Mouse (Mus musculus): Measurements from ENCODE around the gene Gm36176.

Gm36176 gene

DNA sequence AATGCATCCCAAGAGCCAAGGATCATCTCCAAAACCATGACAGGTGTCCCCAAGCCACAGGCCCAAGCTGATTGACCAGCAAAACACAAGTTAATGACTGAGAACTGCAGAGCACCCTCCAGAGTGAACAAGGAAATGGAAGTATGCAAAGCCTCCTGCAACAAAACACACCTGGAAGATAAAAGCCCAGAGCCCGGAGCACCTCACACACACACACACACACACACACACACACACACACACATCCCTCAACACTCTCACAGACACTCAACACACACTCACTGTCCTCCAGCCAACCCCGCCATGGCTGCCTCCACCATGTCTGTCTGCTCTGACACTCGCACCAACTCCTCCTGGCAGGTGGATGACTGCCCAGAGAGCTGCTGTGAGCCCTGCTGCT lies at the start of gene Gm36176:
TSS of gene Gm36176 (plus strand) at position 301 of the 400 bp plus-strand sequence.
- DNase-seq = no peak

DNA sequence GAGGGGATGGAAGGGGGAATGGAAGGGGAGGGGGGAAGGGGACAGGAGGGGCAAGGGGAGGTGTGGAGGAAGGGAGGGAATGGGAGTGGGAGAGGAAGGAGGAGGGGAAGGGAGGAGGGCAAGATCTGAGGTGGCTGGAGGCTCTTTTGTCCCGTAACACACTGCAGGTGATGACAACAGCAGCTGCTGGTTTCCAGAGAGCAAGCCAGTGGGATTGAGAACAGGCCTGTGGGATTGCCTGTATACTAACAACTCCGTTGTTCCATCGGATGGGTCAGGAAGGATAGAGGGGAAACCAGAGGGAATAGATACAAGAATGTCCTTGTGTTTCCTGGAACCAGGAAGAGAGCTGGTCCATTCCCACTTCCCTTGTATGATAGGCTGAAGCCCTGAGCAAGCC lies 48.9 kb upstream of the Gm36176 start:
- no peak for DNase-seq

DNA sequence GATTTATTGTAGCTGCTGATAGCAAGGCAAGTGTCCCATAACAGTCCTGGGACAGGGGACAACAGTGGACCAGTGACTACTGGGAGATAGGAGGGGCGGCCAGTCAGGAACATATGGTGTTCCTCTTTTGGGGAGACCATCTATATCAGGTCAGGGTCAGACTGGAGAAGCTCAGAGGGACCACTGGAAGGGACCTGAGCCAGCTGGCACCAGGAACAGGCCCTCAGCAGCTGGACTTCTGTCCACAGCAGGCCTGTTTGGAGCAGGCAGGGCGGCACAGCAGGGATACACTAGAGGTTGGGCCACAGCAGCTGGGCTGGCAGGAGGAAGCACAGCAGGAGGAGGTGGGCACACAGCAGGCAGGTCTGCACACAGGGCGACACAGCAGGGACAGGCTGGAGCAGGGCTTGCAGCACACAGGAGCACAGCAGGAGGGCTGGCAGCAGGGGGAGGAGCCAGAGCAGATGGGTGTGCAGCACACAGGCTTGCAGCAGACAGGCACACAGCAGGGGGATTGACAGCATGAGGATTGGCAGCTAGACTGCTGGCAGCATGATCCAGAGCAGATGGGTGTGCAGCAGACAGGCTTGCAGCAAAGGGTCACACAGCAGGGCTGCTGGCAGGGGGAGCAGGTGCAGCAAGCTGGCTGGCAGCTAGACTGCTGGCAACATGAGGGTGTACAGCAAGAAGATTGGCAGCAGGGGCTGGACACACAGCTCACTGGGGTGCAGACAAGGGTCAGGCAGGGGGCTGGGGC lies 48.3 kb upstream of the Gm36176 start:
- DNase-seq = peak in 1 of 2 experiments; percentile 10

DNA sequence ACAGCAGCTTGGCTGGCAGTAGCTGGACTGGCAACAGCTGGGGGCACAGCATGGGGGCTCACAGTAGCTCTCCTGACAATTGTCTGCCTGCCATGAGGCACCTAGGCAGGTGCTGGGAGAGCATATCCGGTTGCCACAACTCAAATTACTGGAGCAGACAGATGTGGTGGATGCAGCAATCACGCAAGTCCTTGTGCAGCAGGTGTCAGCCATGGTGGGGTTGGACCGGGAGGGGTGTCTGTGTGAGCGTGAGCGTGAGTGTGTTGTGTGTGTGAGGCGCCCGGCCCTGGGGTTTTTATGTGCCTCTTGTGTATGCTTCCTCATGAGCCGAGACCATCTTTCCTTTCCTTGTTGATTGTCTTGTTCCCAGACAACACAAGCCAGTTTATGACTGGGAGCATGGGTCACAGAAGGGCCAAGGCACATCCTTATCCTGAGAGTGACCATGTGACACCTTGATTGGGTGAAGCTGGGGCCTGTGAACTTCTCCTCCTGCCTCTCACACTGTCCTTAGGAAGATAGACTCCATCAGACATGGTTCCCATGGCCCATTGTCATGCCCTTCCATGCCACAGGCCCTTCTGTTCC lies 47.6 kb upstream of the Gm36176 start, which contains the start of gene Gm19668:
TSS of gene Gm19668 (minus strand) at position 213 of the 588 bp plus-strand sequence.
- no peak for DNase-seq

DNA sequence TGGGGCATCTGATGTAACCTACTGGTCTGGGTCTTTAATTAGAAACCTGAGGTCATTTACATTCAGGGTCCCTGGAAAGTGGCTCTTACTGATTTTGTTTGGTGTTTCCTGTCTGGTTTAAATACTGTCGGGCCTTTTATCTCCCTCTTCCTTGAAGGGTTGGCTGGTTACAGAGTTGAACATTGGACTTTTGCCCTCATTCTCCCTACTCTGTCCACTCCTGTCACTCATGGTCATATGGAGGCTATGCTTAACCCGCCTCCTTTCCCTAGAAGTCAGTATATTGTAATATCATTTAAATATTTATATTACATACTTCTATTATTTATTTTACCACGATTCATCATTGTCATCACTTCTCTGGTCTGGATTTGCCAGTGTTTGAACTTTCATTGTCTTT lies 42.5 kb upstream of the Gm36176 start:
- DNase-seq = no peak

DNA sequence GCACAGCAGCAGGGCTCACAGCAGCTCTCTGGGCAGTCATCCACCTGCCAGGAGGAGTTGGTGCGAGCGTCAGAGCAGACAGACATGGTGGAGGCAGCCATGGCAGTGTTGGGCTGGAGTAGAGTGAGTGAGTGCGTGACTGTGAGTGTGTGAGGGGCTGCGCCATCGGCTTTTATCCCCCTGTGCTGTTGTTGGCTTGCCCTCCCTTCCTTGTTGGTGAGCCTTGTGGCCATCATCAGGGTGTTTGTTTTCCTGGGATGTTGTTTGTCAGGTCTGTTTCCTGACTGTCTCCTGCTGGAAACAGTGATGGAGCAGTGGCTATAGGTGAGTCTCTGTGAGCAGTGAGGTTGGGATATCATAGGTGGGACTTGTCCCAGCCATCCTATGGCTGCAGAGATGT lies 34.9 kb upstream of the Gm36176 start, which contains the start of gene Gm9507:
TSS of gene Gm9507 (minus strand) at position 101 of the 400 bp plus-strand sequence.
- no peak for DNase-seq

DNA sequence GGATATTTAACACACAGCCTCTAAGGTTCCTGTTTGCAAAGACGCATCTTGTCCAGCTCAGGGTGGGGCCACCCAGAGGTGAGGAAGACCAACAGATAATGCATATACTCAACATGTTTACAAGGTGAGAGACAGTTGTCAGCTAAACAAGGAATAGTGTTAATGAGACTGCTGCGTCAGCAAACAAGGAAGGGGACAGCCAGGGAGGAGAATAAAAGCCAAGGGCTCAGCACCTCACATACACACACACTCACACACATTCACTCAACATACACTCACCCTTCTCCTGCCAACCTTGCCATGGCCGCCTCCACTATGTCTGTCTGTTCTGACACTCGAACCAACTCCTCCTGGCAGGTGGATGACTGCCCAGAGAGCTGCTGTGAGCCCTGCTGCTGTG lies 32.2 kb upstream of the Gm36176 start, which contains the start of gene Gm2696:
TSS of gene Gm2696 (plus strand) at position 301 of the 400 bp plus-strand sequence.
- DNase-seq = no peak

DNA sequence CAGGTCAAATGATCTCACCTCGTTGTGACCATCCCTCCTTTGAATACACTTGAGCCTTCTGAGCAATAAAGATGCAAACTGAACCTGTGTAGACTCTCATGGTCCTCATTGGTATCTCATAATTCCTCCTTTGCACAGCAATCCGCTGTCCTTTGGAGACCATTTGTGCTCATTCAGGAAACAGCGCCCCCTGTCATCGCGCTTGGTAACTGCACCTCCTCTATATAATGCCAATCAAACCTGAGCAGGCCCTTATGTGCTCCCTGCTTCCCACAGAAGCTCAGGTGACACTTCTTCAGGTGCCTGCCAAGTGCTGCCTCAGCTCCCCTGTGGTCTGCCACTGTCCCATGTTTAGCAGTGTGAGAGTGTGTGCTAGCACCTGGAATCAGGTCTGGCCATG lies 31.1 kb upstream of the Gm36176 start:
- no peak for DNase-seq

DNA sequence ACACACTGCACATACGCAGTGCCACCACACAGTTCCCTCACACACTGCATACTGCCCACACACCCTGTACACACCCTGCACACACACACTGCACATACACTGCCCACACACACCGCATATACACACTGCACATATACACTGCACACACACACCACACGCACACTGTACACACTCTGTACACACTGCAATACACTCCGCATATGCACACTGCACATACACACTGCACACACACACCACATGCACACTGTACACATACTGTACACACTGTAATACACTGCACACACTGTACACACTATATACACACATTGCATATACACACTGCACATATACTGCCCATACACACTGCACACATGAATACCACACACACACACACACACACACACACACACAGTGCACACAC lies 28.1 kb upstream of the Gm36176 start:
- DNase-seq = no peak

DNA sequence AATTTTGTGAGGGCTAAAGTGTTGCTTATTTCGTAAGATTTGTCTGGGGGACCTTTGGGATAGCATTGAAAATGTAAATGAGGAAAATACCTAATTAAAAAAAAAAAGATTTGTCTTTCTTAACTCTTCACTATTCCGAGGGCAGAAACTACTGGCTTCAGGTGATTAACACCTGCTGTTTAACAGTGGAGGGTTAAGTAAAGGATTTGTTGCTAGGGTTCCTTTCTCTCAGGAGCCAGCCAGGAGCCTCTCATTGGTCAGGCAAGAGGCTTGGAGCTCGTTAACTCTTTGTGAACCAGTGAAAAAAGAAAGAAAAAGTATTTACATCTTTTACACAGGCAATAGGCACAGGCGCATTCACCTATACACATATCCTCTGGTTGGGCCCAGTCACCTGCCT lies 27.4 kb upstream of the Gm36176 start:
- no peak for DNase-seq

DNA sequence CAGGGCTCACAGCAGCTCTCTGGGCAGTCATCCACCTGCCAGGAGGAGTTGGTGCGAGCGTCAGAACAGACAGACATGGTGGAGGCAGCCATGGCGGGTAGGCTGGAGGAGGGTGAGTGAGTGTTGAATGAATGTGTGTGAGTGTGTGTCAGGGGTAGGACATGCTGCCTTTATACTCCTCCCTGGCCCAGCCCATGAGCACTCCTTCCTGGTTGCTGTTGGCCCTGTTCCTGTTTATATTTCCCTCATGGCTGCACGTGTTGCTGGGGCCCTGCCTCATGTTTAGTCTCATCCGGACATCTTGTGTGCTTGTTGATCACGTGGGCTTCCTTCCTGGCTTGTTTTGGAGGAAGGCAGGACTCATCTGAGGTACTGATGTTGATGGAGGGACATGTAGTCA lies 19.7 kb upstream of the Gm36176 start, which contains the start of gene Krtap10-4:
TSS of gene Krtap10-4 (minus strand) at position 145 of the 400 bp plus-strand sequence.
- no peak for DNase-seq

DNA sequence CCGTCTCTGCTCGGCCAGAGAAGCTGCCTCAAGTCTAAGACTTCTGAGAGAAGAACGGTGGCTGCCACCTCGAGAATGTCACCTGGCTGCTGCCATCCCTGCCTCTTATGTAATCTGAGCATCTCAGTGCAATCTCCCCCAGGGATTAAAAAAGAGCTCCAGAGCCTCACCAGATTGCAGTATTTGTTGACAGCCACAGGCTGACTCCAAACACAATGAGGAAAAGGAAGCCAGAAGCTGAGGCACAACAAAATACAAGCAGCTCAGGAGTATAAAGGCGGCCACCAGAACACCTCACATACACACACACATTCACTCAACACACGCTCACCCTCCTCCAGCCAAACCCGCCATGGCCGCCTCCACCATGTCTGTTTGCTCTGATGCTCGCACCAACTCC lies 11.0 kb upstream of the Gm36176 start, which contains the start of gene Krtap10-10:
TSS of gene Krtap10-10 (plus strand) at position 301 of the 400 bp plus-strand sequence.
- no peak for DNase-seq

DNA sequence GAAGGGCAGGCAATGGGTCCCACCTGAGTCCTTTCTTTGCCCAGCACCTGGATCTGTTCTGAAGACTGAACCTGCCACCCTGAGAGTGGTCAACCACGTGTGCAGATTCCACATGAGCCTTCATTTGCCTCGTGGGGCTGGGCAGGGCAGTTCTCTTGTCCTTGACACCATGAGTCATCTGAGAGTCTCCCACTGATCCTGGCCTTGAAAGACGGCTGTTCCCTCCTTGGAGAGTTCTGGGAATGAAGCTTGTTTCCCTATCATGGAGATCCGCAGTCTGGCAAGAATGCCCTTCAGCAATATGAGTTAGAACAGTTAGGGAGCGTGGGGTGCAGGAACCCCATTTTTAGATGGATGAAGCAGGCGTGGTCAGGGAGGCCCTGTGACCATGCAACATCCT lies 7.6 kb upstream of the Gm36176 start:
- no peak for DNase-seq

DNA sequence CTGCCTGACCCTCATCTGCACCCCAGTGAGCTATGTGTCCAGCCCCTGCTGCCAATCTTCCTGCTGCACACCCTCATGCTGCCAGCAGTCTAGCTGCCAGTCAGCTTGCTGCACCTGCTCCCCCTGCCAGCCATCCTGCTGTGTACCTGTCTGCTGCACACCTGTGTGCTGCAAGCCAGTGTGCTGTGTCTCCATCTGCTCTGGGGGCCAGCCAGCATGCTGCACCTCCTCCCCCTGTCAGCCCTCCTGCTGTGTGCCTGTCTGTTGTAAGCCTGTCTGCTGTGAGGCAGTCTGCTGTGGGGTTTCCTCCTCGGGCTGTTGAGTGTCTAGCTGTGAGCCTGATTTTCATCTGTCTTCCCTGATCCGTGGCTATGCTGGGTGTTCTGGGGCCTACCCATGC lies 358 bp downstream of the Gm36176 start:
- DNase-seq = peak; percentile 18 to 33

DNA sequence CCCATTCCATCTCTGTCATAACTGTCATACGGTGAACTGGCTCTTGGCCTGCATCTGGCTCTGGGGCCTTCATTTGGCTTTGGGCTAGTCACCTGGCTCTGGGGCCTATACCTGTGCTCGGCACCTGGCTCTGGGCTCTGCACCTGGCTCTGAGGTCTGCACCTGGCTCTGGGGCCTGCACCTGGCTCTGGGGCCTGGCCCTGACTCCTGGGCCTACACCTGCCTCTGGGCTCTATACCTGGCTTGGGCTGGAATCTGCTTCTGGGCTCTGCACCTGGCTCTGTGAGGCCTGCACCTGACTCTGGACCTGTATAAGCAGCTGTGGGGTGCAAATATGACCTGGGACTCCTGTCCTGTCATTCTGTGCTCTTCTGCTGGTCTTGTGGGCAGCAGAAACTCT lies 935 bp downstream of the Gm36176 start:
- DNase-seq = no peak

DNA sequence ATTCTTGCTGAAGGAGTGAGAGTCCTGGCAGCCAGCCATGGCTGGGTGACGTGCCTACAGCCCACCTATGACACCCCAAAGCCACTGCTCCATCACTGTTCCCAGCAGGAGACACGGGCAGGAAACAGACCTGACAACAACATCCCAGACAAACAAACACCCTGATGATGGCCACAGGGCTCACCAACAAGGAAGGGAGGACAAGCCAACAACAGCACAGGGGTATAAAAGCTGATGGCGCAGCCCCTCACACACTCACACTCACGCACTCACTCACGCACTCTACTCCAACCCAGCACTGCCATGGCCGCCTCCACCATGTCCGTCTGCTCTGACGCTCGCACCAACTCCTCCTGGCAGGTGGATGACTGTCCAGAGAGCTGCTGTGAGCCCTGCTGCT lies 6.0 kb downstream of the Gm36176 start, which contains the start of gene Gm10318:
TSS of gene Gm10318 (plus strand) at position 301 of the 400 bp plus-strand sequence.
- no peak for DNase-seq

DNA sequence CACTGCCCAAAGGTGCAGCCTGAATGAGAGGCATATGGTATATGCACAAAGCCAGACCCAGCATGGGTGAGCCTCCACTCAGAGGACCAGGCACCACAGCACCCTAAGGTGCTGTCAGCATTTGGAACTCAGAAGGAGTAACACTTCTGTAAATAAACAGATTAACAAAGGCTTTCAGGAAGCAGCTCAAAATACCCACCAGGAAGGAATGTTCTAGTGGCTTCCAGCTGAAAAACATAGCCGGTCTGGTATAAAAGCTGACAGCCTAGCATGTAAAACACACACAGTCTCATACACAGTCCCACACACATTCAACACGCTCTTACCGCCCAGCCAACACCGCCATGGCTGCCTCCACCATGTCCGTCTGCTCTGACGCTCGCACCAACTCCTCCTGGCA lies 15.1 kb downstream of the Gm36176 start, which contains the start of gene Gm3285:
TSS of gene Gm3285 (plus strand) at position 301 of the 400 bp plus-strand sequence.
- DNase-seq = no peak

DNA sequence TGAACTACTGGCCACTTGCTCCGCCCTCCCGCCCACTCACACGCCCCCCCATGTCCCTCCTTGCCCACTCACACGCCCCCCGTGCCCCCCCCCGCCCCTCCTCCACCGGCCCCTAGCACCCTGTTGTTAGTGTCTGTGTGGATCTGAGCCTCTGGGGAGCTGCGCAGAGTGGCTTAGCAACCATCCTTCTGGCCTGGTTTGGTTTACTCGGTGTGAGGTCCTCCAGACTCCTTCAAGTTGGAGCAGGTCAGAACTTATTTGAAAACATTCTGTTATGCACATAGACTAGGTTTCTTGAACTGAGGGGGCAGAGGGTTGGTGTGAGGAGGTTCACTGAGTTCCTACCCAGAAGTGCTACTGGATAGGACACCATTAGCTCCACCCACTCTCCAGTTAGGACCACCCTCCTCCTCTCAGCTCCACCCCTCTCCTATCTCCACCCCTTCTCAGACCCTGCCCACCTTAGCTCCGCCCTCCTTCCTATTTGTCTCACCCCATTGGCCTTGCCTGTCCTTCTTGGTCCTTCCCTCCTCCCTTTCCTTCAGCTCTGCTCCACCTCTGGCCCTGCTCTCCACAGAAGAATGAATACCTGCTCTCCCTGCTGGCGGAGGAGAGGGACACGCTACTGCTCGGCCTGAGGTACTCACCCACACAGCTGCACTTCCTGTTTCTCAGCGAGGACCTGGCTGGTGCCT lies 17.6 kb downstream of the Gm36176 start:
- peak; percentile 26 to 52 for DNase-seq

DNA sequence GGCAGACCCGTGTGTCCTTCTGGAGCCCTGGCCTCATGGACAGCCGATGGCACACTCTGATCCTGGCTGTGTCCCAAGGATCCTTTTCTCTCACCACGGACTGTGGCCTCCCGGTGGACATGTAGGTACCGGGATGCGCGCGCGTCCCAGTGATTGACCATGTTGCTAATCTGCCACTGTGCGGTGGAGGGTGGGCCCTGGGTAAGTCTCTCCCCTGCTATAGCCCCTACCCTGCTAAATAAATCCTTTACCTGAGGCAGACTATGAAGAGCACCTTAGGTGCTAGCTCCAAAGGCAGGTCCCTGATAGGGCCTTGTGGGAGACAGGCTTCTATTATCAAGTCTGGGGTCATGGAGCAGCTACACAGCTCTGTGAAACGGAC lies 18.1 kb downstream of the Gm36176 start:
- DNase-seq = peak; percentile 19 to 26

DNA sequence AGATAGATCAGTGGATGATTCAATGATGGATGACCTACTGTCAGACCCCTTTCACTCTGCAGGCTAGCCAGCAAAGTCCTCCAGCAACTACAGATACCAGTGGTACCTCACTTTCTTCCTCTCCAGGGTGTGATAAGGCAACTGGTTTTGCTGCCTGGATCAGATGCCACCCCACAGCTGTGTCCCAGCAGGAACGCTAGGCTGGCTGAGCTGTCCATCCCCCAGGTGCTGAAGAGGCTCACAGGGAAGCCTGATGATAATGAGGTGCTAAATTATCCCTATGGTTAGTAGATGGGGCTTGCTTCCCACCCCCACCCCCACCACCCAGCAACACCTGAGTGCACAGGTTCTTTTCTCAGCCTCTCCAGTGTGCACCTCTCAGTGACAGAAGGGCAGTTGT lies 20.9 kb downstream of the Gm36176 start:
- DNase-seq = no peak

DNA sequence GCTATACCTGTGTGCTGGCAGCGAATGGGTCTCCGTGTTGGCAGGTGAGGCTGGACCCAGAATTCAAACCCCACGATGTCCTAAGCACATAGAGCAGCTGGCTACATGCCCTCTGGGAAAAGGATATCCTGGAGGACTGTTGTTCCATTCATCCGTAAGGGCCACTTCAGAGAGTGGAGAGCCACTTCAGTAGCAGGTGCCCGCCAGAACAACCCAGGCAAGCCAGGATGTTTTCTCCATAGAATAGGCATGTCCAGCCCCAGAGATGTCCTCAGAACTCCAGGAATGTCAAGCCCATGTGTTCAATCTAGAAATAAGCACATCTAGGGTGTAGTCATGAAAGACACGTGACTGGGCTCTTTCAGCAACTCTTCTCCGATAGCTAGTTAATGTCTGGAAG lies 23.0 kb downstream of the Gm36176 start:
- DNase-seq = no peak

DNA sequence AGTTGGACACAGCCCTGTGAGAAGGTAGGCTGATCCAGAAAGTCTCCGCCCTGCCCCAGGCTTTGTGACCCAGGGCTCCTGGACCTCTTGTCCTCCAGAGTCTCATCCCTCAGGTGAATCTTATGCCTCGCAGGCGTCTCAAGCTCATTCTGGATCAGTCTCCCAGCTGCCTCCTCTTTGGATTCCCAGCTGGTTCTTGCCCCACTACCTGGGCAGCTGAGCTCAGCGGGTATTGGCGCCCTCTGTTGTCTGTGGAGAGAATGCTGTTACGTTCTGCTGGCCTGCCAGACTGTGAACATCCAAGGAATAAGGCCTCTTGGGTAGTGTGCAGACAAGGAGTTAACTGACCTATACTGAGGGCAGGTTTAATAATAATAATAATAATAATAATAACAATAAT lies 32.4 kb downstream of the Gm36176 start:
- peak; percentile 14 for DNase-seq

DNA sequence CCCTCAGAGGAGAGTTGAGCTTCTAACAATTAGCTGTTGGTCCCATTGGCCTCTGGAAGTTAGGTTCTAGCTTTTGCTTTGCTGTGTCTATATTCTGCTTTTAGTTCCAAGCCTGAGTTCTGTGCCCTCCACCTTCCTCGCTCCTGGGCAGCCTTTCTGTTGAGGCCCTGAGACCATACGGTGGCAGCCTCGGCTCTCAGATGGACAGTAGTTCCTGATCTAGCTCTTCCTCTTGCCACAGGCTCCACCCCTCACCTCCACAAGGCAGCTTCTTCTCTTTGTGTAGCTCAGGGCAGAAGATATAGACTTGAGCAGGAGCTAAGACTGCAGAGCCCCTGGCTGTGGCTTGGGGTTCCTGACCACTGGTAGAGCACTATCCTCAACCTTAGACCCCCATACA lies 33.7 kb downstream of the Gm36176 start:
- no peak for DNase-seq

Measured in cerebellum, adult 18-20 months (tissue).